Mouse (Mus musculus) small intestine, adult 2 months (tissue): ENCODE measurements around the gene Hpn.

ENCODE experiments used
- CTCF ChIP-seq: fragments of 200-500 bp; IDR thresholded peaks from 2 replicates; pipeline ENCODE4 v1.5.1; 2012; ENCODE audit warnings: low read depth, mild to moderate bottlenecking, control low read depth, inconsistent platforms, low read length, moderate library complexity, mixed read lengths; ENCODE audit not compliant: insufficient replicate concordance, insufficient read length; ENCODE audit errors: extremely low read depth
- POLR2A ChIP-seq: fragments of 200-500 bp; IDR thresholded peaks from 2 replicates; pipeline ENCODE4 v1.6.1; 2012; ENCODE audit warnings: low read depth, mild to moderate bottlenecking, control low read depth, inconsistent platforms, low read length, moderate library complexity

DNA sequence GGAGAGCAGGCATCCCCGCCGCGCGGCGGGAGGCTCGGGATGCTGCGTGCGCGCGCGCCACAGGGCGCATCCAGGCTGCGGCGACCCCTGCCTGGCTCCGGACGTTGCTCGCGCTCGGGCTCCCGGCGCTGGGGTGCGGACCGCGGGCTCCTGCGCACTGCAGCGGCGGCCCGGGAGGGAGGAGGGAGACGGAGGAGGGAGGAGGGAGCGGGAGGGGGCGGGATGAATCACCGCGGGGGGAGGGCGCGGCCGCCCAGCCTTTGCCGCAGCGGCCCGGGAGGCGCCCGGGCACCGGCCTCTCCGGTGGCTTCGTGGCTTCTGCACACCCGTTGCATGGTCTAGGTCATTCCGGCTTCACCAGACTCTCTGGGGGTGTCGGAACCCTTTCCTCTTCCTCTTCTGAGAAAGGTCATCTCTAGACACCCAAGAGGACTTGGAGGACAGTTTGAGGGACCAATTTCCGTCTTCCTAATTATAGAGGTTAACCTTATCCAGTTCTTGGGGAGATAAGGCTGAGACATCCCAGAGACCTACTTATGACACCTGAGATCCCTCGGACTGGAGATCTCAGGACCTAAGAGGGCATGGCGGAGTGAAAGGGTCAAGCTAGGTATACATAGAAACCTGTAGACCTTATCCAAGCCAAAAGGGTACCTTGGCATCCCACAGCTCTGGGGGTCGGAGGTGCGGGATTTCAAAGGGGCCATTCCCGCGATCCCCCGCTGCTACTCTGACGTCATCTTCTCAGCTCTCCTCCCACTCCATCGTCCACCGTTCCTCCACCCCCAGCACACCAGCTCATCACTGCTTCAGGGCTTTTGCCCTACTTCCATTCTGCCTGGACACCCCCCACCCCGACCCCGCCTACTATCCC is 12.0 kb upstream of the Hpn start, which contains the start of gene Scn1b:
- TF ChIP-seq CTCF (no peak), POLR2A (no peak)
